Mouse (Mus musculus): ENCODE data around the gene Slc6a9. TPM values are rescaled to one million over a fixed set of nuclear protein-coding genes. Genes with fewer than 3 reads are reported as not detected.

Gene Slc6a9
- polyA plus RNA-seq, 1 experiment from 2014 or later = 53.7 TPM

- Histone ChIP-seq H3K27me3 (ENCODE audit: control insufficient read depth, insufficient read depth, low read depth, low read length) (no peaks in the 10 kb centered on the region; the same call in 1 of the 2 replicates), H3K36me3 (ENCODE audit: control insufficient read depth, insufficient read depth) (peaks cover 19% of the 10 kb centered on the region), H3K4me3 (ENCODE audit: low read depth, low read length) (peak overlapping the region; percentile 91), H3K4me1 (ENCODE audit: control insufficient read depth, low read depth, low read length) (peaks cover 74% of the 10 kb centered on the region), H3K27ac (ENCODE audit: low read length) (peak overlapping the region; percentile 100), H3K9ac (ENCODE audit: low read depth, low read length) (peak overlapping the region; percentile 99), H3K4me2 (ENCODE audit: low read depth, low read length) (peak overlapping the region; percentile 92), H3K9me3 (replicated peaks; ENCODE audit: control insufficient read depth, low read length) (no peaks in the 10 kb centered on the region)
- ATAC-seq (ENCODE audit: low read depth) = peak; percentile 62
- WGBS (ENCODE audit: insufficient replicate concordance) = under 1% methylated on average over 58 of the region's 60 CpGs
These were observed 1.3 kb downstream of the Slc6a9 start for GRCm38 (mm10) chr4:117835531-117836111.

DNA sequence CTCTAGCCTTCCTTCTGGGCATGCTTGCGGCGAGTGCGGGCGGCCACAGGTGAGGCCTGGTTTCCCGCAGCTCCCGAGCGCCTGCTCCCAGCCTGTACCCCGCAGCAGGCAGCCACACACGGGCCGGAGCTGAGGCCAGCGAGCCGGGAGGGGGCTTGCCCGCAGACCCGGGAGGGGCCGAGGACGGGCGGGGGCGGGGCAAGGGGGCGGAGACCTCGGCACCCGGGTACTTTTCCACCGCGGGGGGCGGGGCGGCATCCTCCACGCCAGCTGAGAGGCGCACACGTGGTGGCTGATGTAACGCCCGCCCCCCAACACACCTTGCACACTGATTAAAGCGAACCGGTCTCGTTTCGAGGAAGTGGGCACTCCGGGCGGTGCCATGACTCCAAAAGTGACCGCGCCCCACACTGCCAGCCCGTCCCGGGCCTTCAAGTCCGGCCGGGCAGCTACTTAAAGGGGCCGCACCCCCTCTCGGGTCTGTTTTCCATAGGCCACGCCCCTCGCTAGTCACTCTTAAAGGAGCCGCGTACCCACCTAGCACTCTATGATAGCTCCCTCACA lies 2.0 kb downstream of the Slc6a9 start:
- Histone ChIP-seq H3K27me3 (ENCODE audit: control insufficient read depth, insufficient read depth, low read depth, low read length) (no peaks in the 10 kb centered on the region; the same call in 1 of the 2 replicates), H3K4me1 (ENCODE audit: control insufficient read depth, low read depth, low read length) (peaks cover 67% of the 10 kb centered on the region), H3K4me3 (ENCODE audit: low read depth, low read length) (peak overlapping the region; percentile 91), H3K9ac (ENCODE audit: low read depth, low read length) (peak overlapping the region; percentile 99), H3K27ac (ENCODE audit: low read length) (peak overlapping the region; percentile 100), H3K4me2 (ENCODE audit: low read depth, low read length) (peak overlapping the region; percentile 92), H3K9me3 (replicated peaks; ENCODE audit: control insufficient read depth, low read length) (no peaks in the 10 kb centered on the region), H3K36me3 (ENCODE audit: control insufficient read depth, insufficient read depth) (peaks cover 24% of the 10 kb centered on the region)
- under 1% methylated on average over 47 of the region's 48 CpGs for WGBS (ENCODE audit: insufficient replicate concordance)
- ATAC-seq (ENCODE audit: low read depth) = peak; percentile 75

DNA sequence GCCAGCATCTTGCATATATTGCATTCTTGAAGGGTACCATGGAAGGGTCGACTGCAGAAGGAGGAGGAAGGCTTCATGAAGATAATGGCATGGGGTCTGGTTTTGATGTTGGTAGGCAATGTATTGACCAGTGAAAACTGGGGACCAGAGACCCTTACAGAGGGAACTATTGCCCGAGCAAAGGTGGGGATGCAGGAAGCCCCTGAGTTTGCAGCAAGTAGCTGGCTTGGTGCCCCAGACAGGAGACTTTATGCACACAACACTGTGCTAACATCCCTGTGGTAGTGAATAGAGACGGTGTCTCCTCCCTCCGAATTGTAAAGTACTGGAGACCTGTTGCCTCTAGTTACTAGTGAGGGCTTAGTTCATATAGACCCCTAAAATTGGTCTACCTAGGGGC lies 3.0 kb downstream of the Slc6a9 start:
- Histone ChIP-seq H3K27ac (ENCODE audit: low read length) (peak overlapping the region; percentile 100), H3K36me3 (ENCODE audit: control insufficient read depth, insufficient read depth) (peaks cover 27% of the 10 kb centered on the region), H3K4me3 (ENCODE audit: low read depth, low read length) (peak overlapping the region; percentile 91), H3K4me2 (ENCODE audit: low read depth, low read length) (peak overlapping the region; percentile 92), H3K27me3 (ENCODE audit: control insufficient read depth, insufficient read depth, low read depth, low read length) (no peaks in the 10 kb centered on the region; the same call in 1 of the 2 replicates), H3K4me1 (ENCODE audit: control insufficient read depth, low read depth, low read length) (peaks cover 57% of the 10 kb centered on the region), H3K9me3 (replicated peaks; ENCODE audit: control insufficient read depth, low read length) (no peaks in the 10 kb centered on the region), H3K9ac (ENCODE audit: low read depth, low read length) (peak overlapping the region; percentile 99)
- no peak for ATAC-seq (ENCODE audit: low read depth)
- WGBS (ENCODE audit: insufficient replicate concordance) = 69% methylated on average over 4 of the region's 4 CpGs

DNA sequence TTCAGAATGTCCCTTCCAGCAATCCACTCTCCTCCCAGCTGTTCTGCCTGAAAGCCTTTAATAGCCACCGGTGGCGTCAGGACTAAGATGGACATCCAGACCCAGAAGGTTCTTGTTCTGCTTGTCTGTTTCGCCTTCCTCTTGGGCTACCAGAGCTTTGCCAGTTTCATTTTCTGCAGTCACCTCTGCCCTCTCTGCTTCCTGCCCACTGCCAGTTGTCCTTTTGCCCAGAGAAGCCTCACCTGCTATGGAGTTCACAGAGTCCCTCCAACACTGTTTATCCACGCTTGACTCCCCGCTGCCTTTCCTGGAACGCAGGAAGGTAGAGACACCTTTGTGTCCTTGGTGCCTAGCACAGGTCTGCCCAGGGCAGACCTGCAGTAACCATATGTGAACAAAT lies 5.1 kb downstream of the Slc6a9 start:
- peak overlapping the region; percentile 14; the same call in 1 of the 2 replicates for H3K27ac ChIP-seq (ENCODE audit: low read length)
- no peak overlapping the region for H3K4me2 ChIP-seq (ENCODE audit: low read depth, low read length)

GRCm38 (mm10) chr4:117840821-117841220 lies 6.5 kb downstream of the Slc6a9 start:
- 92% methylated on average over 5 of the region's 5 CpGs for WGBS (ENCODE audit: insufficient replicate concordance)
- no peak overlapping the region for H3K9ac ChIP-seq (ENCODE audit: low read depth, low read length)
- no peak overlapping the region for H3K4me2 ChIP-seq (ENCODE audit: low read depth, low read length)
- no peak overlapping the region for H3K27ac ChIP-seq (ENCODE audit: low read length)
- no peak overlapping the region for H3K4me3 ChIP-seq (ENCODE audit: low read depth, low read length)
- H3K36me3 ChIP-seq (ENCODE audit: control insufficient read depth, insufficient read depth) = peaks cover 59% of the 10 kb centered on the region
- ATAC-seq (ENCODE audit: low read depth) = no peak
- H3K27me3 ChIP-seq (ENCODE audit: control insufficient read depth, insufficient read depth, low read depth, low read length) = no peaks in the 10 kb centered on the region
- H3K9me3 ChIP-seq (replicated peaks; ENCODE audit: control insufficient read depth, low read length) = no peaks in the 10 kb centered on the region
- peaks cover 31% of the 10 kb centered on the region for H3K4me1 ChIP-seq (ENCODE audit: control insufficient read depth, low read depth, low read length)

More for the DNA sequence above, 5.1 kb downstream of the Slc6a9 start:
- H3K4me3 ChIP-seq (ENCODE audit: low read depth, low read length) = no peak overlapping the region
- H3K4me1 ChIP-seq (ENCODE audit: control insufficient read depth, low read depth, low read length) = peaks cover 36% of the 10 kb centered on the region
- H3K36me3 ChIP-seq (ENCODE audit: control insufficient read depth, insufficient read depth) = peaks cover 44% of the 10 kb centered on the region
- H3K9me3 ChIP-seq (replicated peaks; ENCODE audit: control insufficient read depth, low read length) = no peaks in the 10 kb centered on the region
- H3K27me3 ChIP-seq (ENCODE audit: control insufficient read depth, insufficient read depth, low read depth, low read length) = no peaks in the 10 kb centered on the region; the same call in 1 of the 2 replicates
- H3K9ac ChIP-seq (ENCODE audit: low read depth, low read length) = 0 out of 2 replicates have a peak overlapping the region, but pooled peaks have one; percentile 5
- WGBS (ENCODE audit: insufficient replicate concordance) = 75% methylated on average over 6 of the region's 6 CpGs
- no peak for ATAC-seq (ENCODE audit: low read depth)

GRCm38 (mm10) chr4:117841566-117841965 lies 7.3 kb downstream of the Slc6a9 start:
- no peaks in the 10 kb centered on the region for H3K9me3 ChIP-seq (replicated peaks; ENCODE audit: control insufficient read depth, low read length)
- H3K36me3 ChIP-seq (ENCODE audit: control insufficient read depth, insufficient read depth) = peaks cover 66% of the 10 kb centered on the region
- no peak overlapping the region for H3K9ac ChIP-seq (ENCODE audit: low read depth, low read length)
- no peak overlapping the region for H3K27ac ChIP-seq (ENCODE audit: low read length)
- H3K4me1 ChIP-seq (ENCODE audit: control insufficient read depth, low read depth, low read length) = peaks cover 31% of the 10 kb centered on the region
- ATAC-seq (ENCODE audit: low read depth) = no peak
- H3K4me2 ChIP-seq (ENCODE audit: low read depth, low read length) = no peak overlapping the region
- no peak overlapping the region for H3K4me3 ChIP-seq (ENCODE audit: low read depth, low read length)
- 75% methylated on average over 3 of the region's 3 CpGs for WGBS (ENCODE audit: insufficient replicate concordance)
- H3K27me3 ChIP-seq (ENCODE audit: control insufficient read depth, insufficient read depth, low read depth, low read length) = no peaks in the 10 kb centered on the region

DNA sequence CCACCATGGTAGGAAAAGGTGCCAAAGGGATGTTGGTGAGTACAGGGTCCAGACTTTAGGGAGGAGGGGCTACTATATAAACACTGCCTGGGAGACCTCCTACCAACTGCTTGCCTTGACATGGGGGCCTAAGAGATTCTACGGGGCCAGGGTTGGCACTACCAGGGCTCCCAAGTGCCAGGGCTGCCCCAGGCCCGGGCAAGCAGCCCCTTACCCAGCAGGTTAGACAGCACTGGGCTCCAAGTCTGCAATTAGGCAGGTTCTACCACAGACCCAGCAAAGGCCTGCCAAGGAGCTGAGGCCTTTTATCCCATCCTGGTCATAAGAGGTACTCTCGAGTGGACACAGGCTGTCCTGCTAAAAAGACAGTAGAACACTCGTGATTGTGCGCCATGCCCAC lies 8.8 kb downstream of the Slc6a9 start:
- no peaks in the 10 kb centered on the region for H3K27me3 ChIP-seq (ENCODE audit: control insufficient read depth, insufficient read depth, low read depth, low read length)
- ATAC-seq (ENCODE audit: low read depth) = no peak
- no peak overlapping the region for H3K4me3 ChIP-seq (ENCODE audit: low read depth, low read length)
- no peaks in the 10 kb centered on the region for H3K9me3 ChIP-seq (replicated peaks; ENCODE audit: control insufficient read depth, low read length)
- no peak overlapping the region for H3K4me2 ChIP-seq (ENCODE audit: low read depth, low read length)
- peaks cover 17% of the 10 kb centered on the region for H3K4me1 ChIP-seq (ENCODE audit: control insufficient read depth, low read depth, low read length)
- WGBS (ENCODE audit: insufficient replicate concordance) = 88% methylated on average over 5 of the region's 5 CpGs
- H3K9ac ChIP-seq (ENCODE audit: low read depth, low read length) = no peak overlapping the region
- no peak overlapping the region for H3K27ac ChIP-seq (ENCODE audit: low read length)
- H3K36me3 ChIP-seq (ENCODE audit: control insufficient read depth, insufficient read depth) = peaks cover 77% of the 10 kb centered on the region

DNA sequence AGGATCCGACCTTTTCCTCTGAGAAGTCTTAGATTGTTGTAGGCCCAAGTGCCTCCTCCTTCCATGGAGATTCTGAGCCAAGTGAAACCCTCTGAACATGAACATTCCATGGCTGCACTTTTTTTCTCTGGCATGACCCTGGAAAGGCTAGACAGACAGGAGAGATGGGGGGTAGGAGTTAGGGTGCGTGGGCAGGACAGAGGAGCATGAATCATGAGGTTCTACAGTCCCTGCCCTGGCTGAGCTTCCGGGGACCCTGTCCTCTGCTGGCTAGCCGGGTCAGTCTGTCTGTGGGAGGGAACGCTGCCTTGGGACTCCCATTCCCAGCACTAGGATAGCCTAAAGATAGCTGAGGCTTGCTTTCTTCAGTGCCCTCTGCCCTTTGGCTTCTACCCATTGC lies 10.2 kb downstream of the Slc6a9 start:
- Histone ChIP-seq H3K4me3 (ENCODE audit: low read depth, low read length) (no peak overlapping the region), H3K9me3 (replicated peaks; ENCODE audit: control insufficient read depth, low read length) (no peaks in the 10 kb centered on the region), H3K36me3 (ENCODE audit: control insufficient read depth, insufficient read depth) (peaks cover 83% of the 10 kb centered on the region), H3K4me1 (ENCODE audit: control insufficient read depth, low read depth, low read length) (peaks cover 9% of the 10 kb centered on the region), H3K4me2 (ENCODE audit: low read depth, low read length) (no peak overlapping the region), H3K9ac (ENCODE audit: low read depth, low read length) (no peak overlapping the region), H3K27me3 (ENCODE audit: control insufficient read depth, insufficient read depth, low read depth, low read length) (no peaks in the 10 kb centered on the region), H3K27ac (ENCODE audit: low read length) (no peak overlapping the region)
- WGBS (ENCODE audit: insufficient replicate concordance) = 83% methylated on average over 5 of the region's 5 CpGs
- ATAC-seq (ENCODE audit: low read depth) = no peak

DNA sequence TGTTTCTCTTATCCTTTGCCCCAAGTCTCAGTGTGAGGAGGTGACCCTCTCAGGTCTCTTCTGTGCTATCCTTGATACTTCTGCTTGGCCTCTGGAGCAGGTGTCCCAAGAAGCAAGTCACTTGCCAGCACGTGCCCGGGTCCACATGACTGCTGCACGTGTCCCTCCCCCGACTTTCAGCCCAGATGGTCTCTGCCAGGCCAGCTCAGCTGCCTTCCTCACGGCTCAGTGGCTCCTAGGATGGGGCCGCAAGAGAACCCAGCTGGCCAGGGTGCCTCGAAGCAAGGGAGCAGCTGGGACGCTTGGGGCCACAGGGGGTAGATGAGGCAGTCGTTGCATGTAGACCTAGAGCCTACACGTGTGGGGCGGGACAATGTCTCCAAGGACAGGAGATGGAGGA lies 11.0 kb downstream of the Slc6a9 start:
- H3K4me2 ChIP-seq (ENCODE audit: low read depth, low read length) = no peak overlapping the region
- no peak overlapping the region for H3K27ac ChIP-seq (ENCODE audit: low read length)
- H3K9me3 ChIP-seq (replicated peaks; ENCODE audit: control insufficient read depth, low read length) = no peaks in the 10 kb centered on the region
- H3K36me3 ChIP-seq (ENCODE audit: control insufficient read depth, insufficient read depth) = peaks cover 83% of the 10 kb centered on the region
- 84% methylated on average over 11 of the region's 11 CpGs for WGBS (ENCODE audit: insufficient replicate concordance)
- no peak for ATAC-seq (ENCODE audit: low read depth)
- no peaks in the 10 kb centered on the region for H3K27me3 ChIP-seq (ENCODE audit: control insufficient read depth, insufficient read depth, low read depth, low read length)
- H3K9ac ChIP-seq (ENCODE audit: low read depth, low read length) = no peak overlapping the region
- H3K4me1 ChIP-seq (ENCODE audit: control insufficient read depth, low read depth, low read length) = peaks cover 1% of the 10 kb centered on the region; the same call in 1 of the 2 replicates
- no peak overlapping the region for H3K4me3 ChIP-seq (ENCODE audit: low read depth, low read length)
